Mouse (Mus musculus) small intestine, adult 2 months (tissue): ENCODE results near the gene Wfdc21.

Source experiments
- CTCF ChIP-seq: fragments of 200-500 bp; IDR thresholded peaks from 2 replicates; pipeline ENCODE4 v1.5.1; 2012; ENCODE audit warnings: low read depth, mild to moderate bottlenecking, control low read depth, inconsistent platforms, low read length, moderate library complexity, mixed read lengths; ENCODE audit not compliant: insufficient replicate concordance, insufficient read length; ENCODE audit errors: extremely low read depth
- POLR2A ChIP-seq: fragments of 200-500 bp; IDR thresholded peaks from 2 replicates; pipeline ENCODE4 v1.6.1; 2012; ENCODE audit warnings: low read depth, mild to moderate bottlenecking, control low read depth, inconsistent platforms, low read length, moderate library complexity

DNA sequence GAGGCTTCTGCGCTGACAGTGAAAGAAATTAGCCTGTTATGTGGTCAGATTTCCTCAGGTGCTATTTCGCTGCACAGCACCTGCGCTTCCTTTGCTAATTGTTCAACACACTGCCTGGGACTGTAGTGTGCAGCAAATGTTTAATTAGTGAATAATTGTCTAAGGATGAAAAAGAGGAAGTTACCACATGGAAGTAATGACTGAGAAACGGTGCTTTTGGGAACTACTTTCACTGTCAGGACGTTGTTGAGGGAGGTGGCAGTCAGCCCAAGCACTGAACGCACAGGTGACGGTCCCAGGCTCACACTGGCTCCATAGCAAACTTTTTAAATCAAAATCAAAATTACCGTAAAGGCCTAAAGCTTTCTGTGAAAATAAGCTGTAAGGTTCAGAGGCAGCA is 30.1 kb downstream of the Wfdc21 start:
- TF ChIP-seq POLR2A (no peak), CTCF (no peak)
